Mouse (Mus musculus): ENCODE results near the gene Ltb4r2.

DNA sequence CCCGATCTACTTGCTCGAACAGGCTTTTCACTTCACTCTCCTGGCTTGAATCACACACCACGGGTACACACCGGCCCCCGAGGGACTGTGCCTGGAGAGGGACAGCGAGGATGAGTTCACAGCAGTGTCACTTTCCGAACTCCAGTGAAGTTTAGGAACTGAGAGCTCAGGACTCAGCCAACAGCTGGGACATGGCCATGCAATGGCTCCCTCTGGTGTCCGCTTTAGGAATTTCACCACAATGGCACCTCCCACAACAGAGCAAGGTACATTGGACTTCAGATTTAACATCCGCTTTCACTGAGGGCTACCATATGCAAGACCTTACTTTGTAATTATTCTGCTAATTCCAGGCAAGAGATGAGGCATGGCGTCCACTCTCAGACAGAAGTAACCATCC lies 17.5 kb upstream of the Ltb4r2 start:
- TF ChIP-seq CTCF (conservative IDR thresholded peaks at IDR 0.05 in 1 of 2, IDR thresholded peaks at IDR 0.05 in 1 of 2; ENCODE audit: low read depth in 2 of 2, low read length in 2 of 2) (peak; percentile 85 to 96), HCFC1 (IDR thresholded peaks at IDR 0.05; ENCODE audit: low read depth, low read length) (no peak), TBP (conservative IDR thresholded peaks at IDR 0.05; ENCODE audit: low read depth, low read length) (no peak)
